In the genomic region with DNA sequence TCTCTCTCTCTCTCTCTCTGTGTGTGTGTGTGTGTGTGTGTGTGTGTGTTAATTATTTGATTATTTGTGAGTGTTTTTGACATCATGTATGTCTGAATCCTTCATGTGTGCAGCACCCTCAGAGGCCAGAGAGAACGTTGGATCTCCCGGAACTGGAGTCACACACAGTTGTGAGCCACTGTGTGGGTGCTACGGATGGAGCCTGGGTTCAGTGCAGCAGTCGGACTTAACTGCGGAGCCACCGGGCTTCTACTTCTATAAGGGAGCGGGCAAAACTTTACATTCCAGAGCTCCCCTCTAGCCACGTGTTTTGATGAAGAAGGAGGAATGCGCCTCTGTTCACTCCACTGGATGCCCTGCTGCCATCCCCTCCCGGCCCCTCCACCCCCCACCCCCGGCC, we compare ENCODE assay signal across 12 mouse cellular contexts.
DNase-seq lines count a peak whose midpoint lies in the region; ATAC-seq lines count a peak whose summit lies in the region.
"Had no signal": no experiment of that assay in that cellular context is flagged by ENCODE, and none has a peak within 500 bp of the region (broad histone marks: within the 10 kb centered on the region; RNA-seq: fewer than 3 reads in every experiment).

No protein-coding gene starts in this region.

- H3K4me2 ChIP-seq in forebrain, embryonic 13.5 days: no peak overlapping the region
- H3K4me2 ChIP-seq in hindbrain, embryonic 12.5 days (replicated peaks): peak overlapping the region; percentile 37
- no peak overlapping the region for H3K4me2 ChIP-seq in hindbrain, embryonic 14.5 days (replicated peaks)
- no peak overlapping the region for H3K4me2 ChIP-seq in midbrain, embryonic 11.5 days
- H3K4me2 ChIP-seq in stomach, embryonic 15.5 days: peak overlapping the region; percentile 52
- H3K4me2 ChIP-seq: liver, embryonic 15.5 days had no signal

- no peaks in the 10 kb centered on the region for H3K9me3 ChIP-seq in forebrain, embryonic 10.5 days
- no peaks in the 10 kb centered on the region for H3K9me3 ChIP-seq in forebrain, embryonic 13.5 days (replicated peaks)
- H3K9me3 ChIP-seq in hindbrain, embryonic 12.5 days (replicated peaks): no peaks in the 10 kb centered on the region
- H3K9me3 ChIP-seq in hindbrain, embryonic 14.5 days (ENCODE audit: control insufficient read depth, low read length): no peaks in the 10 kb centered on the region
- no peaks in the 10 kb centered on the region for H3K9me3 ChIP-seq in midbrain, embryonic 11.5 days (ENCODE audit: control insufficient read depth, low read length)
- no peaks in the 10 kb centered on the region for H3K9me3 ChIP-seq in midbrain, embryonic 10.5 days (replicated peaks)
- no peaks in the 10 kb centered on the region for H3K9me3 ChIP-seq in stomach, embryonic 15.5 days
- H3K9me3 ChIP-seq: liver, embryonic 15.5 days had no signal

- no peak overlapping the region for H3K9ac ChIP-seq in forebrain, embryonic 13.5 days
- H3K9ac ChIP-seq in hindbrain, embryonic 12.5 days: no peak overlapping the region
- H3K9ac ChIP-seq in hindbrain, embryonic 14.5 days: no peak overlapping the region
- no peak overlapping the region for H3K9ac ChIP-seq in midbrain, embryonic 11.5 days (ENCODE audit: low read length)
- no peak overlapping the region for H3K9ac ChIP-seq in stomach, embryonic 15.5 days
- H3K9ac ChIP-seq: liver, embryonic 15.5 days had no signal

- no peaks in the 10 kb centered on the region for H3K36me3 ChIP-seq in forebrain, embryonic 10.5 days (replicated peaks)
- H3K36me3 ChIP-seq in forebrain, embryonic 13.5 days (ENCODE audit: poor library complexity, severe bottlenecking): no peaks in the 10 kb centered on the region
- no peaks in the 10 kb centered on the region for H3K36me3 ChIP-seq in hindbrain, embryonic 12.5 days
- H3K36me3 ChIP-seq in hindbrain, embryonic 14.5 days (replicated peaks; ENCODE audit: control insufficient read depth, insufficient read depth): no peaks in the 10 kb centered on the region
- H3K36me3 ChIP-seq in midbrain, embryonic 11.5 days (ENCODE audit: control insufficient read depth, insufficient read depth, low read length): no peaks in the 10 kb centered on the region
- H3K36me3 ChIP-seq in midbrain, embryonic 10.5 days: no peaks in the 10 kb centered on the region
- no peaks in the 10 kb centered on the region for H3K36me3 ChIP-seq in stomach, embryonic 15.5 days
- H3K36me3 ChIP-seq: liver, embryonic 15.5 days had no signal

- no peak for DNase-seq in forebrain, embryonic 10.5 days (ENCODE audit: extremely low spot score, low spot score)
- DNase-seq in hindbrain, embryonic 14.5 days (ENCODE audit: low spot score): no peak
- peak; percentile 83 for DNase-seq in midbrain, embryonic 11.5 days (ENCODE audit: low spot score, missing footprints)
- DNase-seq in midbrain, embryonic 10.5 days (ENCODE audit: low spot score): no peak
- DNase-seq in gastrocnemius, adult 18-20 months (ENCODE audit: low spot score): no peak
- DNase-seq: cerebellum, adult 9-10 months; thymus, postnatal 14 days had no signal

- peaks cover 17% of the 10 kb centered on the region for H3K4me1 ChIP-seq in forebrain, embryonic 10.5 days
- H3K4me1 ChIP-seq in forebrain, embryonic 13.5 days: no peaks in the 10 kb centered on the region; the same call in 1 of the 2 replicates
- peaks cover 11% of the 10 kb centered on the region for H3K4me1 ChIP-seq in hindbrain, embryonic 12.5 days
- H3K4me1 ChIP-seq in hindbrain, embryonic 14.5 days (replicated peaks; ENCODE audit: control insufficient read depth, insufficient read depth, low read length): no peaks in the 10 kb centered on the region; the same call in 1 of the 2 replicates
- no peaks in the 10 kb centered on the region; the same call in 1 of the 2 replicates for H3K4me1 ChIP-seq in midbrain, embryonic 11.5 days (ENCODE audit: control insufficient read depth, insufficient read depth, low read length)
- H3K4me1 ChIP-seq in midbrain, embryonic 10.5 days: peaks cover 8% of the 10 kb centered on the region
- no peaks in the 10 kb centered on the region for H3K4me1 ChIP-seq in stomach, embryonic 15.5 days
- H3K4me1 ChIP-seq: liver, embryonic 15.5 days had no signal

- 0 out of 2 replicates have a peak overlapping the region, but pooled peaks have one; percentile 30 for H3K27ac ChIP-seq in forebrain, embryonic 10.5 days
- H3K27ac ChIP-seq in forebrain, embryonic 13.5 days: no peak overlapping the region
- H3K27ac ChIP-seq in hindbrain, embryonic 12.5 days: no peak overlapping the region
- H3K27ac ChIP-seq in hindbrain, embryonic 14.5 days: no peak overlapping the region
- no peak overlapping the region for H3K27ac ChIP-seq in midbrain, embryonic 11.5 days (ENCODE audit: low read depth, low read length)
- no peak overlapping the region for H3K27ac ChIP-seq in midbrain, embryonic 10.5 days (replicated peaks)
- H3K27ac ChIP-seq in stomach, embryonic 15.5 days: no peak overlapping the region
- H3K27ac ChIP-seq: layer of hippocampus, adult 2 months; liver, embryonic 15.5 days had no signal

- 39% methylated on average over 11 of the region's 11 CpGs for WGBS in forebrain, embryonic 10.5 days
- WGBS in forebrain, embryonic 13.5 days: 48% methylated on average over 11 of the region's 11 CpGs
- 41% methylated on average over 11 of the region's 11 CpGs for WGBS in hindbrain, embryonic 12.5 days
- 54% methylated on average over 11 of the region's 11 CpGs for WGBS in hindbrain, embryonic 14.5 days
- WGBS in midbrain, embryonic 11.5 days: 50% methylated on average over 11 of the region's 11 CpGs
- WGBS in midbrain, embryonic 10.5 days: 55% methylated on average over 11 of the region's 11 CpGs
- 44% methylated on average over 11 of the region's 11 CpGs for WGBS in stomach, embryonic 15.5 days

- H3K4me3 ChIP-seq in forebrain, embryonic 10.5 days: peak overlapping the region; percentile 18; the same call in 1 of the 2 replicates
- H3K4me3 ChIP-seq in forebrain, embryonic 13.5 days: no peak overlapping the region
- H3K4me3 ChIP-seq in hindbrain, embryonic 12.5 days: no peak overlapping the region
- H3K4me3 ChIP-seq in hindbrain, embryonic 14.5 days (replicated peaks; ENCODE audit: low read length): no peak overlapping the region
- H3K4me3 ChIP-seq in midbrain, embryonic 11.5 days (ENCODE audit: low read depth, low read length): no peak overlapping the region
- H3K4me3 ChIP-seq in midbrain, embryonic 10.5 days: no peak overlapping the region
- H3K4me3 ChIP-seq in stomach, embryonic 15.5 days (replicated peaks): no peak overlapping the region
- H3K4me3 ChIP-seq: liver, embryonic 15.5 days had no signal

- H3K27me3 ChIP-seq in forebrain, embryonic 10.5 days (ENCODE audit: poor library complexity, severe bottlenecking): no peaks in the 10 kb centered on the region
- no peaks in the 10 kb centered on the region for H3K27me3 ChIP-seq in forebrain, embryonic 13.5 days
- no peaks in the 10 kb centered on the region for H3K27me3 ChIP-seq in hindbrain, embryonic 12.5 days
- H3K27me3 ChIP-seq in hindbrain, embryonic 14.5 days (ENCODE audit: control insufficient read depth, insufficient read depth, low read length): no peaks in the 10 kb centered on the region
- no peaks in the 10 kb centered on the region for H3K27me3 ChIP-seq in midbrain, embryonic 11.5 days (ENCODE audit: control insufficient read depth, insufficient read depth, low read length)
- H3K27me3 ChIP-seq in midbrain, embryonic 10.5 days (ENCODE audit: low read depth, poor library complexity, severe bottlenecking): no peaks in the 10 kb centered on the region
- H3K27me3 ChIP-seq in stomach, embryonic 15.5 days (replicated peaks): no peaks in the 10 kb centered on the region
- H3K27me3 ChIP-seq: liver, embryonic 15.5 days had no signal

- no peak for ATAC-seq in forebrain, embryonic 13.5 days
- ATAC-seq in hindbrain, embryonic 12.5 days (ENCODE audit: low FRiP score): no peak
- no peak for ATAC-seq in hindbrain, embryonic 14.5 days (ENCODE audit: low FRiP score)
- no peak for ATAC-seq in midbrain, embryonic 11.5 days (ENCODE audit: low FRiP score)
- no peak for ATAC-seq in stomach, embryonic 15.5 days (ENCODE audit: insufficient read depth, low FRiP score, low read depth)

Comparison
In these comparisons a context has a peak if more than half of its experiments do, and no peak if none do; other contexts are left out.
1. H3K4me2 ChIP-seq: peak in hindbrain, embryonic 12.5 days (single experiment) and stomach, embryonic 15.5 days (single experiment); none in forebrain, embryonic 13.5 days (single experiment), hindbrain, embryonic 14.5 days (single experiment) and midbrain, embryonic 11.5 days (single experiment).